Mouse (Mus musculus) embryonic facial prominence, embryonic 14.5 days (tissue): ENCODE measurements around the gene Dock4. TPM values are rescaled to one million over a fixed set of nuclear protein-coding genes. Genes with fewer than 3 reads are reported as not detected.
A peak's percentile ranks its signal among the peaks of the same experiment; 100 is the strongest.

Source experiments
- ATAC-seq: fragments of 200-750 bp; cut with Nextera tagmentation; 2 replicates; pipeline ENCODE4 v1.8.0; 2017; ENCODE audit warnings: low read depth, moderate number of reproducible peaks, moderate TSS enrichment
- DNase-seq: peaks from one replicate; pipeline ENCODE4 v3.0.0-alpha.2; 2015; ENCODE audit warnings: low spot score
- H3K27ac ChIP-seq: fragments of 300-500 bp; sonication (generic); replicated peaks from 2 replicates; pipeline ENCODE4 v1.5.1; 2014; ENCODE audit warnings: low read depth, mild to moderate bottlenecking, low read length, moderate library complexity
- H3K27me3 ChIP-seq: fragments of 300-500 bp; sonication (generic); replicated peaks from 2 replicates; pipeline ENCODE4 v1.6.1; 2014; ENCODE audit warnings: low read length; ENCODE audit not compliant: control insufficient read depth, insufficient read depth
- H3K36me3 ChIP-seq: fragments of 300-500 bp; sonication (generic); 2 replicates; pipeline ENCODE4 v1.6.1; 2014; ENCODE audit warnings: low read length, mixed read lengths; ENCODE audit not compliant: control insufficient read depth, insufficient read depth
- H3K4me1 ChIP-seq: fragments of 300-500 bp; sonication (generic); 2 replicates; pipeline ENCODE4 v1.6.1; 2014; ENCODE audit warnings: antibody characterized with exemption, low read length; ENCODE audit not compliant: control insufficient read depth, insufficient read depth
- H3K4me2 ChIP-seq: fragments of 300-500 bp; sonication (generic); 2 replicates; pipeline ENCODE4 v1.6.1; 2014; ENCODE audit warnings: low read depth, mild to moderate bottlenecking, low read length, moderate library complexity, mixed read lengths
- H3K4me3 ChIP-seq: fragments of 300-500 bp; sonication (generic); 2 replicates; pipeline ENCODE4 v1.5.1; 2014; ENCODE audit warnings: low read depth, mild to moderate bottlenecking, low read length
- H3K9ac ChIP-seq: fragments of 300-500 bp; sonication (generic); 2 replicates; pipeline ENCODE4 v1.6.1; 2014; ENCODE audit warnings: low read depth, mild to moderate bottlenecking, low read length, moderate library complexity, mixed read lengths
- H3K9me3 ChIP-seq: fragments of 300-500 bp; sonication (generic); 2 replicates; pipeline ENCODE4 v1.6.1; 2016; ENCODE audit warnings: low read length; ENCODE audit not compliant: control insufficient read depth
- WGBS: fragments of 180-500 bp; shearing (Covaris S2); extraction: QIAGEN DNeasy Blood & Tissue Kit; methylation state at CpG from one replicate; pipeline ENCODE4 v1.1.7; 2014; 5-methylcytosine and 5-hydroxymethylcytosine counted together
- polyA plus RNA-seq: library from polyadenylated mRNA; unstranded; fragments of >200 nt; fragmentation: Nextera tagmentation; extraction: Ambion mirVana; gene quantifications from 2 replicates; pipeline ENCODE4 v1.2.1, GENCODE M21; 2014

The Dock4 gene
- polyA plus RNA-seq, 1 experiment from 2014 or later, result 9.2 TPM

DNA sequence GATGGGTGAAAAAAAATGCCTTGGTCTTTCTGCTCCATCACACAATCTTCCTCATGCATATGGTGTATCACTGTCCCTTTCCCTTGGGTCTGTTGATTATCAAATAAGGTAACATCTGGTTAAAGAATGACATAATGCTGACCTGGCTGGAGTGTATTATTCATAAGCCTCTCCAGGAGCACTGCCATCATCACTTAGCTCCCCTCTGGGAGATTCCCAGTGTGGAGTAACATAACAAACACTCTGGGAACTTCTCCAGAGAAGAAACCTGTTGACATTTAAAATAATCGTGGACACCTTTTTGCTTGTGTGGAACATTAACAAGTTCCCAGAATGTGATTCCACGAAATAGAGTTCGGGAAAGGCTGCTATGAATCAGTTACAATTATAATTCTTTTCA, 128.3 kb downstream of the Dock4 start:
- Histone ChIP-seq H3K4me1 (no peaks in the 10 kb centered on the region), H3K27ac (no peak overlapping the region), H3K4me2 (no peak overlapping the region), H3K9me3 (no peaks in the 10 kb centered on the region), H3K36me3 (no peaks in the 10 kb centered on the region), H3K9ac (no peak overlapping the region), H3K27me3 (no peaks in the 10 kb centered on the region), H3K4me3 (no peak overlapping the region)
- WGBS, result 54% methylated on average over 3 of the region's 3 CpGs
- DNase-seq, result peak; percentile 51
- 0 out of 2 replicates have a peak, but pooled peaks have one; percentile 44 for ATAC-seq

DNA sequence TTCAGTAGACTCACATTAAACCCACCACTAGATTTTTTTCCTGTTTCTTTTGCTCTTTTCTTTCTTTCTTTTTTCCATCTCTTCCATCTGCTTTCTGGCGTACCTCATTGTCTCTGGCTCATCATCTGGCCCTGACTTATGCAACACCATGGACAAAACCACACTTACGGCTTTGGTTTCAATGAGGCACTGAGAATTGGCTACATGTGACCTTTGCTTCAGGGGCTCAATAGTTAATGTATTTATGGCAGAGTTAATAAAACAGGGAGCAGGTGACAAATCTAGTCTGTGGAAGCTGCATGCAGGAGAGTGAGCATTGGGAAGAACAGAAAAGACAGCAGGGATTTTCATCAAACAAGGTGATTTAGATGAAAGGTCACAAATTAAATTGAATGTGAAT, 131.0 kb downstream of the Dock4 start:
- Histone ChIP-seq H3K9me3 (no peaks in the 10 kb centered on the region), H3K4me2 (no peak overlapping the region), H3K36me3 (no peaks in the 10 kb centered on the region), H3K27me3 (no peaks in the 10 kb centered on the region), H3K4me1 (0 out of 2 replicates have a peak, but pooled peaks cover 5% of the 10 kb centered on the region), H3K27ac (no peak overlapping the region), H3K9ac (no peak overlapping the region), H3K4me3 (no peak overlapping the region)
- DNase-seq (no peak), ATAC-seq (no peak)
- WGBS, result 87% methylated on average over 2 of the region's 2 CpGs

DNA sequence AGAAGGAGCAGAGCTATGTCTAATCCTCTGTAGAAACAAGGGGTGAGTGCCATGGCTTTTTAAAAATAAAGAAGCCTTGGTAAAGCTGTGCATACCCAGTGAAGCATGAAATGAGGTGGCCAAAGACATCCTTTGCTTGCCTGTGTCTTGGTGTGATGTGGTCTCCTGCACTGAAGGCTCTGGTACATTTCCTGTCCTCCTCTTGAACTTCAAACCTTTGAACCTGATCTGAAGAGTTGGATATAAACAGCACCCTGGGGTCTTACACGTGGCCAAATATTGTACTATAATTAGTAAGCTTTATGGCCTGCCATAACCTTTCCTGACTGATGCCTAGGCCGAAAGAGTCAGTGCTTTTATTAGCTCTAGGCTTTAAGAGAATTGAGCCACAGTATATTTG, 134.6 kb downstream of the Dock4 start:
- WGBS, result 30% methylated on average over 2 of the region's 2 CpGs
- DNase-seq, result no peak
- H3K4me3 ChIP-seq, result no peak overlapping the region
- H3K27me3 ChIP-seq, result no peaks in the 10 kb centered on the region
- H3K4me2 ChIP-seq, result no peak overlapping the region
- no peaks in the 10 kb centered on the region for H3K9me3 ChIP-seq
- ATAC-seq, result no peak
- H3K4me1 ChIP-seq, result 0 out of 2 replicates have a peak, but pooled peaks cover 5% of the 10 kb centered on the region
- no peak overlapping the region for H3K27ac ChIP-seq
- no peaks in the 10 kb centered on the region for H3K36me3 ChIP-seq
- no peak overlapping the region for H3K9ac ChIP-seq

DNA sequence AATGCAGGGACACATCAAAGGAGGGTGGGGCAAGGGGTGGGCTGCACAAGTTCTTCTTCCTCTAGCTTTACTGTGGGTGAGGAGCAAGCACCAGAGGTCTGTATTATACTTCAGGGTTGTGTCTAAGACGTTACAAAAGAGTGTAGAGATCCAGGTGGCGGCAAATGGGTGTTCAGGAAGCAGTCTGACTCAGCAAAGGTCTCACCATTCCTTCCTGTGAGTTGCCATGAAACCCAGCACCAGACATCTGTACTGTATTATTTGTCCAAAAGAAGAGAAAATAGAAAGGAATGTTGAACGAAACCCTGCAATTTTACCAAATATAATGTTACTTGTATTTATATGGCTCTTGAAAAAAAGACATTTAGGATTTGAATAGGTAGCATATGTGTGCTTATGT, 135.3 kb downstream of the Dock4 start:
- H3K9ac ChIP-seq, result no peak overlapping the region
- H3K4me3 ChIP-seq, result no peak overlapping the region
- no peak overlapping the region for H3K4me2 ChIP-seq
- H3K27me3 ChIP-seq, result no peaks in the 10 kb centered on the region
- no peaks in the 10 kb centered on the region for H3K36me3 ChIP-seq
- H3K4me1 ChIP-seq, result 0 out of 2 replicates have a peak, but pooled peaks cover 5% of the 10 kb centered on the region
- WGBS, result 41% methylated on average over 3 of the region's 3 CpGs
- H3K9me3 ChIP-seq, result no peaks in the 10 kb centered on the region
- ATAC-seq (no peak), DNase-seq (peak; percentile 61)
- H3K27ac ChIP-seq, result no peak overlapping the region

DNA sequence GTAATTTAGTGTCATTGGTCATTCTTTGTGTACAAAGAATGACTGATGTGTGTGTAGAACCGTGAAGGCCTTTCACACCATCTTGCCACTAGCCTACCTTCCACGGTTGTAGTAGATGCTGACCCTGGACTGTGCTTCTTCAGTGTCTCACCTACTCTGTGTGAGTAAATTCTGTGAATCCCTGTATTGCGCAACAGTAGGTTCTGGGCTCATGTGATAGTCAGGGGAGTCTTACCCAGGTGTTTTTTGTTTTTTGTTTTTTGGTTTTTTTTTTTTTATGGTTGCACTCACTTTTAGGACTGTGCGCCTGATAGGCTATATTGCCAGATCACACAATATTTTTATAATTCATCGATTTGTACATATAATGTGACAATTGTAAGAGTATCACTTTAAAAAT, 136.3 kb downstream of the Dock4 start:
- Histone ChIP-seq H3K27ac (no peak overlapping the region), H3K36me3 (no peaks in the 10 kb centered on the region), H3K4me2 (no peak overlapping the region), H3K4me3 (no peak overlapping the region), H3K9me3 (no peaks in the 10 kb centered on the region), H3K27me3 (no peaks in the 10 kb centered on the region), H3K4me1 (0 out of 2 replicates have a peak, but pooled peaks cover 5% of the 10 kb centered on the region), H3K9ac (no peak overlapping the region)
- 89% methylated on average over 5 of the region's 5 CpGs for WGBS
- ATAC-seq (no peak), DNase-seq (no peak)

DNA sequence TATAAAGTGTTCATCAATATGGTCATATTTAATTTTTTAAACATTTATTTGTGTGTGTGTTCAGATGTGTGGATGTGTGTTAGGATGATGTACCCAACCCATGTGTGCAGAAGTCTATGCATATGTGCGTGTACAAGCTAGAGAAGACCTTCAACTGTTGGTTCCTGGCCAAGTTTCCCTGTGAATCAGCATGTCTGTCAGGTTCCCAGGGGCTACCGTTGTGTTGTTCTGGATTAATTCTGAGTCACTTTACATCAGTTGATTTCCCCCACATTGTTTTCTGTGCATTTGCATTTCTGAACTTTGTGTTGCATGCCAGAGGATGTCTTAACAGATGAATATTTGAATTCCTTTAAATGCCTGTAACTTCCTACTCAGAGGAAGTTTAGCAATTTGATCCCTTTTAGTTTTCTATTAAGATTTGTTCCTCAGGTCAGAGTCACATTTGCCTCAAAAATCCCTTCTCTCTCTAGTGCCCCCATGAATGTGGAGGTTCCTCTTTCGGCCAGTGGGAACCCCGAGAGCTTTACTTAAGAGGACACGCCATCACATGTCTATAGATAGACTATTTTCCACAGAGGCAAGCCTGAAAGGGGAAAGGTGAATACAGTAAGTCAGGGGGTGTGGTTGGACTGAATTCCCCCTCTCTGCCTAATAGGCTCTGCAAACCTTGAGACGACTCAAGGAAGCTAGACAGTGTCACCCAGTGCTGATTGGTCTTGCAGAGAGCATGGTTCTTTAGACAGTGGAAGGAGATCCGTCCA, 139.0 kb downstream of the Dock4 start:
- Histone ChIP-seq H3K4me2 (no peak overlapping the region), H3K27me3 (no peaks in the 10 kb centered on the region), H3K27ac (no peak overlapping the region), H3K4me1 (0 out of 2 replicates have a peak, but pooled peaks cover 5% of the 10 kb centered on the region), H3K36me3 (no peaks in the 10 kb centered on the region), H3K4me3 (no peak overlapping the region), H3K9ac (no peak overlapping the region), H3K9me3 (no peaks in the 10 kb centered on the region)
- ATAC-seq, result no peak
- DNase-seq, result no peak
- WGBS, result 72% methylated on average over 7 of the region's 7 CpGs

DNA sequence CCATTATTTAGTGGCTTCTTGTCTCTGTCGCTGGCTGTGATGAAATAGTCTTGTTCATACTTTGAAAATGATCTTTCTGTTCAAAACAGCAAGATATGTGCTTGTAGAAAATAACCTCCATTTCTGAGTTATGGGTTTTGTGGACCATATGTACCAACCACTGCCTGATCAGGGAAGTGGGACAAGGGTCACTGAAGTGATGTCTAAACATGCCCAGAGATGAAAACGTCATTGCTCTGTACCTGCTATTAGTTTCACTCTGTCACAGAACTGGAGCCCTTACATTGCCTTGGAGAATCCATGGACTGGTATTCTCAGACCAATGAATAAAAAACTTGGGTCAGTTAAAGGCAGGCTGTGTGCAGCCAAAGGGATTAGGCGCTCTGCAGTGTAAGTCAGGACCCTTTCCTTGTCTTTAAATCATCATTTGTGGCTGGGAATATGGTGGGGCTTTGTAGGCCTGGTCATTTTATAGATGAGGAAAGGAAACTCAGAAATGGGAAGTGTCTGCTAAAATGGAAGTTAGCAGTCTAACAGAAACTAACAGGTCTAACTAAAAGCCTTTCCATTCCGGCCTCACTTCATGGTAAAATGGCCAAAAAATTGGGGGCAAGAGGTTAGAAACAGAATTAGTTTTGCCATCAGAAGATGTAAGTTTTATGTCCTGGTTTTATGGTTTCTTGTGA, 139.8 kb downstream of the Dock4 start:
- H3K4me2 ChIP-seq, result no peak overlapping the region
- DNase-seq (no peak), ATAC-seq (no peak)
- no peaks in the 10 kb centered on the region for H3K9me3 ChIP-seq
- no peak overlapping the region for H3K9ac ChIP-seq
- no peak overlapping the region for H3K4me3 ChIP-seq
- no peaks in the 10 kb centered on the region for H3K27me3 ChIP-seq
- 85% methylated on average over 4 of the region's 4 CpGs for WGBS
- H3K4me1 ChIP-seq, result 0 out of 2 replicates have a peak, but pooled peaks cover 5% of the 10 kb centered on the region
- H3K36me3 ChIP-seq, result no peaks in the 10 kb centered on the region
- no peak overlapping the region for H3K27ac ChIP-seq

DNA sequence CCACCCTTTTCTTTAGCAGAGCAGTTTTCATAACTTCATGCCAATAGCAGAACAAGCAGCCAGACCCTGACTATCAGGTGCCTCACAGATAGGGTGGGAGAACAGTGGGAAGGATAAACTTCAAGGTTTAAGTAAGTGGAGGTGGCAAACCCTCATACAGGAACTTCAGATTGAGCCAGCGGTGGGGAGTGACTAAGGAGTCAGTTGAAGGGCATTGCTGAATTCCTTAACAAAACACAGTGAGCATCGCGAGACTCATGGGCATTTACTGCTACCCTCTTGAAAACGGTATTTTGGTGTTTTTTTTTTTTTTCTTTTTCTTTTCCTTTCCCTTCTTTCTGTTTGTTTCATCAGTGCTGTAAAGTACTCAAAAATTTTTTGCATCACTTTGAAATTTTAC, 148.4 kb downstream of the Dock4 start:
- no peak overlapping the region for H3K9ac ChIP-seq
- ATAC-seq (no peak), DNase-seq (no peak)
- no peaks in the 10 kb centered on the region for H3K4me1 ChIP-seq
- no peak overlapping the region for H3K27ac ChIP-seq
- no peak overlapping the region for H3K4me3 ChIP-seq
- no peaks in the 10 kb centered on the region for H3K36me3 ChIP-seq
- 74% methylated on average over 4 of the region's 4 CpGs for WGBS
- no peak overlapping the region for H3K4me2 ChIP-seq
- H3K27me3 ChIP-seq, result no peaks in the 10 kb centered on the region
- H3K9me3 ChIP-seq, result no peaks in the 10 kb centered on the region
